Mouse (Mus musculus) liver, postnatal 0 days (tissue): ENCODE measurements at regions not wholly inside any gene's neighbourhood (a gene's known extent, or its start where the extent isn't known, plus 50 kb on each side); places are given as distances from the start of the nearest gene placed in this dataset.

Experiments
- ATAC-seq: fragments of 200-750 bp; cut with Nextera tagmentation; 2 replicates; pipeline ENCODE4 v1.8.0; 2017; ENCODE audit warnings: mild to moderate bottlenecking, moderate library complexity
- DNase-seq: peaks from one replicate; pipeline ENCODE4 v3.0.0-alpha.2; 2016
- H3K27ac ChIP-seq: fragments of 300-500 bp; sonication (generic); 2 replicates; pipeline ENCODE4 v1.5.1; 2014; ENCODE audit warnings: antibody characterized with exemption, moderate library complexity, mild to moderate bottlenecking, low read depth
- H3K27me3 ChIP-seq: fragments of 300-500 bp; sonication (generic); 2 replicates; pipeline ENCODE4 v1.6.1; 2014; ENCODE audit warnings: low read length, control low read depth, mixed read lengths; ENCODE audit not compliant: insufficient read depth
- H3K36me3 ChIP-seq: fragments of 300-500 bp; sonication (generic); replicated peaks from 2 replicates; pipeline ENCODE4 v1.6.1; 2014; ENCODE audit warnings: mild to moderate bottlenecking, control low read depth, low read length, moderate library complexity, mixed read lengths; ENCODE audit not compliant: insufficient read depth
- H3K4me1 ChIP-seq: fragments of 300-500 bp; sonication (generic); 2 replicates; pipeline ENCODE4 v1.6.1; 2014; ENCODE audit warnings: antibody characterized with exemption, mild to moderate bottlenecking, control low read depth; ENCODE audit not compliant: insufficient read depth
- H3K4me2 ChIP-seq: fragments of 300-500 bp; sonication (generic); 2 replicates; pipeline ENCODE4 v1.6.1; 2014; ENCODE audit warnings: low read depth, mild to moderate bottlenecking, low read length, moderate library complexity, mixed read lengths
- H3K4me3 ChIP-seq: fragments of 300-500 bp; sonication (generic); 2 replicates; pipeline ENCODE4 v1.5.1; 2014; ENCODE audit warnings: low read depth, low read length
- H3K9ac ChIP-seq: fragments of 300-500 bp; sonication (generic); replicated peaks from 2 replicates; pipeline ENCODE4 v1.6.1; 2014; ENCODE audit warnings: mild to moderate bottlenecking, moderate library complexity
- H3K9me3 ChIP-seq: fragments of 300-500 bp; sonication (generic); 2 replicates; pipeline ENCODE4 v1.6.1; 2016; ENCODE audit warnings: mild to moderate bottlenecking, control low read depth, low read length, mixed read lengths
- CTCF ChIP-seq: sonication (generic); IDR thresholded peaks from 2 replicates; pipeline ENCODE4 v1.5.1; 2016; ENCODE audit warnings: antibody characterized with exemption, low read depth
- EP300 ChIP-seq: IDR thresholded peaks from 2 replicates; pipeline ENCODE4 v1.6.1; 2016; ENCODE audit warnings: antibody characterized with exemption, low read depth, mild to moderate bottlenecking
- WGBS: fragments of 180-500 bp; shearing (Covaris S2); extraction: QIAGEN DNeasy Blood & Tissue Kit; methylation state at CpG from one replicate; pipeline ENCODE4 v1.1.7; 2014; ENCODE audit not compliant: insufficient replicate concordance; 5-methylcytosine and 5-hydroxymethylcytosine counted together

DNA sequence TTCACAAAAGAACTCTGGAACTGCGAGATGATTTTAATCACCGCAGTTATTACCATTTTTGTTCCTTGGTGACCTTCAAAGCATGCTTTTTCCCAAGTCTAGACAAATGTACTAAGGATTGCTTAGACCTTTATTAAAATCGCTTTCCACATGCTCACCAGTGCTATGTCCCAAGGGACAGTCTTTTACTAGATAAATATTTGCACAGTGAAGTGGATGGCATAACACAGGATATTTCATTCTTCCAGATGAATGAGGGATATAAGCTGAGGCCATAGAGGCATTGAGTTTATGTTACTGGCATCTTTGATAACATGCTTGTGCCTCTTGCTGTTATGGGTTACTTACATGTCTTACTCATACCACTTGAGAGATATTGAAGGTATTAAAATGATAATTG lies 289.1 kb upstream of the Rgs18 start:
- no peaks in the 10 kb centered on the region for H3K27me3 ChIP-seq
- WGBS, result 80% methylated on average over 3 of the region's 3 CpGs
- H3K9me3 ChIP-seq, result no peaks in the 10 kb centered on the region
- no peaks in the 10 kb centered on the region for H3K36me3 ChIP-seq
- no peak overlapping the region for H3K27ac ChIP-seq
- no peak for DNase-seq
- TF ChIP-seq CTCF (no peak), EP300 (no peak)
- H3K4me2 ChIP-seq, result no peak overlapping the region
- no peak overlapping the region for H3K4me3 ChIP-seq
- H3K4me1 ChIP-seq, result no peaks in the 10 kb centered on the region
- H3K9ac ChIP-seq, result no peak overlapping the region
- ATAC-seq, result no peak

GRCm38 (mm10) chr1:145015623-145016022 lies 240.4 kb upstream of the Rgs18 start:
- ATAC-seq (no peak), DNase-seq (no peak)
- Histone ChIP-seq H3K4me3 (no peak overlapping the region), H3K4me1 (no peaks in the 10 kb centered on the region), H3K36me3 (no peaks in the 10 kb centered on the region), H3K4me2 (no peak overlapping the region), H3K27me3 (no peaks in the 10 kb centered on the region), H3K9ac (no peak overlapping the region), H3K27ac (no peak overlapping the region), H3K9me3 (no peaks in the 10 kb centered on the region)
- WGBS, result 81% methylated on average over 4 of the region's 4 CpGs
- TF ChIP-seq EP300 (no peak), CTCF (no peak)

GRCm38 (mm10) chr1:145010833-145011232 lies 235.6 kb upstream of the Rgs18 start:
- Histone ChIP-seq H3K4me1 (no peaks in the 10 kb centered on the region), H3K9me3 (no peaks in the 10 kb centered on the region), H3K27ac (no peak overlapping the region), H3K9ac (no peak overlapping the region), H3K4me2 (no peak overlapping the region), H3K36me3 (no peaks in the 10 kb centered on the region), H3K4me3 (no peak overlapping the region), H3K27me3 (no peaks in the 10 kb centered on the region)
- TF ChIP-seq CTCF, result no peak
- TF ChIP-seq EP300, result no peak
- DNase-seq (no peak), ATAC-seq (no peak)

DNA sequence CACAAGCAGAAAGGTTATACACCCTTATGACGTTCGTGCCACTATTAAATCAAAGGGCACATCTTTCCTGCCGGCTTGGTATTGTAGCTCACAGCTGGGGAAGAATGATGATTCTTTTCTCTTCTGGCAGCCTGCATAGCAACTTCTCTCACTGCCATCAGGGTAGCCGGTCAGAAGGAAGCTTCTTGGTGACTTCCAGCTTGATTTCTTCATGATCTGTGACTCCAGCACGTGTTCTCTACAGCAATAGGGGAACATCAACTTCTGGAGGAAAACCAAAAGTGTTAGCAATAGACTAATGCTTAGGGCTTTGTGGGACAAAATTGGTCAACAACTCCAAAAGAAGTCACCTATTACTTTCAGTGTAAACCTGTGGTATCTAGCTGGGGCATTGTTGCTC lies 202.9 kb upstream of the Rgs18 start:
- 57% methylated on average over 5 of the region's 5 CpGs for WGBS
- TF ChIP-seq EP300 (no peak), CTCF (no peak)
- ATAC-seq, result no peak

DNA sequence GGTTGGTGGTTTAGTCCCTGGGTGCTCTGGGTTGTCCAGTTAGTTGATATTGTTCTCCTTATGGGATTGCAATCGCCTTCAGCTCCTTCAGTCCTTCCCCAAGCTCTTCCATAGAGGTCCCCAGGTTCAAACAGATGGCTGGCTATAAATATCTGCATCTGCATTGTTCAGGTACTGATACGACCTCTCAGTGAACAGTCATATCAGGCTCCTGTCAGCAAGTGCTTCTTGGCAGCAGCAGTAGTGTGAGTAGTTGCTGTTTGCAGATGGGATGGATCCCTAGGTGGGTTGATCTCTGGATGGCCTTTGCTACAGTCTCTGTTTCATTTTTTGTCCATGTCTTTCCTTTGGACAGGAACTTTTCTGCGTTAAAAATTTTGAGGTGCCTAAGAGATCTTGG lies 190.5 kb upstream of the Rgs18 start:
- TF ChIP-seq CTCF (no peak), EP300 (no peak)
- ATAC-seq, result no peak
- Histone ChIP-seq H3K27ac (no peak overlapping the region), H3K4me1 (no peaks in the 10 kb centered on the region), H3K9ac (no peak overlapping the region), H3K4me2 (no peak overlapping the region), H3K27me3 (no peaks in the 10 kb centered on the region), H3K4me3 (no peak overlapping the region), H3K36me3 (no peaks in the 10 kb centered on the region), H3K9me3 (no peaks in the 10 kb centered on the region)
- 53% methylated on average over 3 of the region's 3 CpGs for WGBS
- no peak for DNase-seq

More for the DNA sequence above, 202.9 kb upstream of the Rgs18 start:
- no peaks in the 10 kb centered on the region for H3K9me3 ChIP-seq
- no peak overlapping the region for H3K9ac ChIP-seq
- H3K27ac ChIP-seq, result no peak overlapping the region
- H3K36me3 ChIP-seq, result no peaks in the 10 kb centered on the region
- H3K27me3 ChIP-seq, result no peaks in the 10 kb centered on the region
- no peak for DNase-seq
- no peak overlapping the region for H3K4me2 ChIP-seq
- H3K4me3 ChIP-seq, result no peak overlapping the region
- H3K4me1 ChIP-seq, result no peaks in the 10 kb centered on the region

DNA sequence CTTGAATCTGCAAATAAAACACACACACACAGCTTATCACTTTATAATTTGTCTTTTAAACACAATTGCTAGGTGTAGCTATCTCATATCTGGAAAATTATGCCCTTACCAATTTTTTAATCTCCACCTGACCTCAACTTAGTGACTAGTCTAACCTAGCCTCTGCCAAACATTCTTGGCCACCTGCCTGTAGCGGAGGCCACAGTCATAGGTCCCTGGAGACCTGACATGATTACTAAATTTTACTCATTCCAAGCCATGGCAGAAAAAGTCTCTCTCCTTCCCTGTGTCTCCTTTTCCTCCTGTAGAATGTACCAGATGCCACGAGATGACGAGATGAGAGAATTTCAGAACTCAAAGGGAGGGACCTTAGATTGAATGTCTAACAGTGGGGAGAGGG lies 163.8 kb upstream of the Rgs18 start:
- H3K36me3 ChIP-seq, result no peaks in the 10 kb centered on the region
- H3K4me1 ChIP-seq, result no peaks in the 10 kb centered on the region
- no peaks in the 10 kb centered on the region for H3K9me3 ChIP-seq
- H3K4me3 ChIP-seq, result no peak overlapping the region
- DNase-seq, result no peak
- no peaks in the 10 kb centered on the region for H3K27me3 ChIP-seq
- WGBS, result 83% methylated on average over 3 of the region's 3 CpGs
- no peak overlapping the region for H3K27ac ChIP-seq
- ATAC-seq, result no peak
- no peak overlapping the region for H3K4me2 ChIP-seq
- no peak overlapping the region for H3K9ac ChIP-seq
- no peak for TF ChIP-seq CTCF
- TF ChIP-seq EP300, result no peak

DNA sequence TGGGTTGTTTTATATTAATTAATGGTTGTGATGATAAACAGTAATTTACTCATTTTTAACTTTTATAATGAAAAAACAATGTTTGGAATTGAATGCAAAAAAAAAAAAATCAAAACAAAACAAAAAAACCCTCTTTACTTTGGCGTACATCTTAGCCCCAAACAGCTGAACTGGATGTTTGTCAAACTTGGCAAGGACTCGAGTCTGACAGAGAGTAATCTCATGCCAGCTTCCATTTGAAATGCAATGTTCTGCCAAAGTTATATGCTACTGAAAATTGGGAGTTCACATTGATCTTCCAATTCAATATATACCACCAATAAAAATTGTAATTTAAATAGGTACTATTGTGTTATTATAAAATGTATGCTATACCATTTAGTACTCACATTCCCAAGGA lies 150.9 kb upstream of the Rgs18 start:
- Histone ChIP-seq H3K9me3 (no peaks in the 10 kb centered on the region), H3K27ac (no peak overlapping the region), H3K4me3 (no peak overlapping the region), H3K27me3 (no peaks in the 10 kb centered on the region), H3K4me1 (no peaks in the 10 kb centered on the region), H3K36me3 (no peaks in the 10 kb centered on the region), H3K4me2 (no peak overlapping the region), H3K9ac (no peak overlapping the region)
- WGBS, result 69% methylated on average over 2 of the region's 2 CpGs
- TF ChIP-seq EP300, result no peak
- no peak for TF ChIP-seq CTCF
- ATAC-seq (no peak), DNase-seq (no peak)
